Mouse (Mus musculus) hindbrain, embryonic 13.5 days (tissue): ENCODE data around the gene Zfp667. TPM values are rescaled to one million over a fixed set of nuclear protein-coding genes. Genes with fewer than 3 reads are reported as not detected.

Experiments
- ATAC-seq: fragments of 200-750 bp; cut with Nextera tagmentation; 2 replicates; pipeline ENCODE4 v1.8.0; 2017; ENCODE audit warnings: moderate TSS enrichment; ENCODE audit not compliant: low FRiP score
- H3K27ac ChIP-seq: fragments of 300-500 bp; sonication (generic); 2 replicates; pipeline ENCODE4 v1.5.1; 2015; ENCODE audit warnings: inconsistent platforms, mild to moderate bottlenecking, moderate library complexity
- H3K27me3 ChIP-seq: fragments of 300-500 bp; sonication (generic); 2 replicates; pipeline ENCODE4 v1.6.1; 2015; ENCODE audit warnings: mild to moderate bottlenecking, inconsistent platforms
- H3K36me3 ChIP-seq: fragments of 300-500 bp; sonication (generic); 2 replicates; pipeline ENCODE4 v1.6.1; 2015; ENCODE audit warnings: mild to moderate bottlenecking, inconsistent platforms
- H3K4me1 ChIP-seq: fragments of 300-500 bp; sonication (generic); replicated peaks from 2 replicates; pipeline ENCODE4 v1.6.1; 2015; ENCODE audit warnings: inconsistent platforms
- H3K4me2 ChIP-seq: fragments of 300-500 bp; sonication (generic); 2 replicates; pipeline ENCODE4 v1.6.1; 2015; ENCODE audit warnings: inconsistent platforms, mild to moderate bottlenecking, moderate library complexity
- H3K4me3 ChIP-seq: fragments of 300-500 bp; sonication (generic); 2 replicates; pipeline ENCODE4 v1.5.1; 2015; ENCODE audit warnings: mild to moderate bottlenecking, inconsistent platforms
- H3K9ac ChIP-seq: fragments of 300-500 bp; sonication (generic); 2 replicates; pipeline ENCODE4 v1.6.1; 2015; ENCODE audit warnings: mild to moderate bottlenecking, inconsistent platforms
- H3K9me3 ChIP-seq: fragments of 300-500 bp; sonication (generic); 2 replicates; pipeline ENCODE4 v1.6.1; 2016; ENCODE audit warnings: inconsistent platforms
- WGBS: fragments of 180-500 bp; shearing (Covaris S2); methylation state at CpG from one replicate; pipeline ENCODE4 v1.1.7; 2015; 5-methylcytosine and 5-hydroxymethylcytosine counted together
- polyA plus RNA-seq: library from polyadenylated mRNA; unstranded; fragments of >200 nt; fragmentation: Nextera tagmentation; extraction: Ambion mirVana; gene quantifications from 2 replicates; pipeline ENCODE4 v1.2.1, GENCODE M21; 2015

The Zfp667 gene
- polyA plus RNA-seq, 1 experiment from 2014 or later, result 22.7 TPM

GRCm38 (mm10) chr7:6339865-6340264, 53.5 kb downstream of the Zfp667 start:
- Histone ChIP-seq H3K9ac (no peak overlapping the region), H3K27me3 (peaks cover 3% of the 10 kb centered on the region; the same call in 1 of the 2 replicates), H3K9me3 (no peaks in the 10 kb centered on the region), H3K4me1 (no peaks in the 10 kb centered on the region; the same call in 1 of the 2 replicates), H3K27ac (no peak overlapping the region), H3K4me2 (no peak overlapping the region), H3K4me3 (no peak overlapping the region), H3K36me3 (no peaks in the 10 kb centered on the region)
- WGBS, result 84% methylated on average over 5 of the region's 5 CpGs
- ATAC-seq, result no peak

DNA sequence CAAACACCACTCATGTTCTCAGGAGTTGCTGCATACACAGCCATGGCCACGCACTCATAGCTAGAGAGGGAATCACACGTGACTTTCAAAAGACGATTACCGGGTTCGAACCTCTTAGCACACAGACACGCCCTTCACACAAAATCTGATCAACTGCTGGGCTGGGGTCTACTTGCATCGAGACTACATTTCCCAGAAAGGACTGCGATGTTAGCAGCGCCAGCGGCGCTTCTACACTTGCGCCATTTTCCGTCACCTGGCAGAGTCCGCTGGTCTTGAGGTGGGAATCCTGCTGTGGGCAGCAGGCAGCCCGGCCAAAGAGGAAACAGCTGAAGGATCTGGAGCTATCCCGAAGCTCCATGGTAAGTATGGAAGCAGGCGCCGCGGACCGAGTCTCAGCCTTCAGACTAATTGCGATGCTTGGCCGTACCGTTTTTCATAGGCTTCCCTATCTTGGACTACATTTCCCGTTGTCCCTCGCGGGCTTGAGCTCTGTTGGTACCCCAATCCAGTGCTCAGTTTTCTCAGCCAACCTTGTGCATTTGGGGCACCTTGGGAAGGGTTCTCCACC, 57.2 kb downstream of the Zfp667 start, which contains the start of gene Gm3854:
Gene Gm3854, plus strand, starts transcription at position 259 of the 571 bp plus-strand sequence.
- no peaks in the 10 kb centered on the region; the same call in 1 of the 2 replicates for H3K4me1 ChIP-seq
- peak within 1 kb of the TSS; percentile 90 for H3K27ac ChIP-seq
- H3K4me3 ChIP-seq, result peak within 1 kb of the TSS; percentile 68
- H3K9ac ChIP-seq, result peak within 1 kb of the TSS; percentile 77
- under 1% methylated on average over 26 of the region's 26 CpGs for WGBS
- peak; percentile 94 for ATAC-seq
- peak within 1 kb of the TSS; percentile 51 for H3K4me2 ChIP-seq
- no peaks in the 10 kb centered on the region for H3K9me3 ChIP-seq
- H3K27me3 ChIP-seq, result peaks cover 3% of the 10 kb centered on the region; the same call in 1 of the 2 replicates
- no peaks in the 10 kb centered on the region for H3K36me3 ChIP-seq

DNA sequence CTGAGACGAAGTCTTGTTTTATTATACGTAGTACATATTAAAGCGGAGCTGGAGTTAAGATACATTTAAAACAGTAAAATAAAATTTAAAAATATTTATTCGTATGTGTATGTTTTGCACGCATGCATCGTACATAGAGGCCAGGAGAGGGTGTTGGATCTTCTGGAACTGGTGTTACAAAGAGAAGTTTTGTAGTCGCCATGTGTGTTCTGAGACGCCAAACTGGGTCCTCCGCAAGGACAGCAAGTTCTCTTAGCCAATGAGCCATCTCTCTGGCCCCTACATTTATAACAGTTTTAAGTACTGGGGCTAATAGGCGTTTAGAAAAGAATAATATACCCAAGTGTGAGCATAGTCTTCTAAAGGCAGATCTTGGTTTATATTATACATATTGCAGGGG, 57.7 kb downstream of the Zfp667 start:
- Histone ChIP-seq H3K36me3 (no peaks in the 10 kb centered on the region), H3K4me2 (peak overlapping the region; percentile 51), H3K27me3 (no peaks in the 10 kb centered on the region), H3K27ac (peak overlapping the region; percentile 90; the same call in 1 of the 2 replicates), H3K9ac (peak overlapping the region; percentile 77), H3K4me3 (peak overlapping the region; percentile 68), H3K9me3 (no peaks in the 10 kb centered on the region), H3K4me1 (no peaks in the 10 kb centered on the region; the same call in 1 of the 2 replicates)
- 35% methylated on average over 10 of the region's 10 CpGs for WGBS
- ATAC-seq, result peak; percentile 37

Other genes with a start within 250 kb of the Zfp667 start
- not detected in 2 replicates for gene Nlrp4c, start 241.4 kb upstream of the Zfp667 start, polyA plus RNA-seq
- 22.1 and 23.8 TPM in 2 replicates for gene Zfp787, start 130.6 kb upstream of the Zfp667 start, polyA plus RNA-seq
- gene Zfp444, start 114.4 kb upstream of the Zfp667 start, polyA plus RNA-seq, result 89.1 and 94.9 TPM in 2 replicates
- gene Galp, start 89.5 kb upstream of the Zfp667 start, polyA plus RNA-seq, result not detected in 2 replicates
- not detected in 2 replicates for gene Zscan5b, start 64.3 kb upstream of the Zfp667 start, polyA plus RNA-seq
- gene Epp13, start 33.9 kb upstream of the Zfp667 start, polyA plus RNA-seq, result 0.26 TPM in 1 of 2 replicates, not detected in the other
- gene Zfp583, start 44.7 kb downstream of the Zfp667 start, polyA plus RNA-seq, result 13.0 and 15.7 TPM in 2 replicates
- 6.7 and 9.0 TPM in 2 replicates for gene Gm3854, start 57.2 kb downstream of the Zfp667 start, polyA plus RNA-seq
- gene Zfp78, start 76.7 kb downstream of the Zfp667 start, polyA plus RNA-seq, result 3.6 and 4.2 TPM in 2 replicates
- 16.2 and 17.0 TPM in 2 replicates for gene Zfp28, start 96.7 kb downstream of the Zfp667 start, polyA plus RNA-seq
- gene Smim17, start 112.1 kb downstream of the Zfp667 start, polyA plus RNA-seq, result 3.7 and 4.2 TPM in 2 replicates
- gene Gm20715, start 123.7 kb downstream of the Zfp667 start, polyA plus RNA-seq, result 0.09 TPM in 2 replicates
- not detected in 2 replicates for gene Olfr1344, start 152.1 kb downstream of the Zfp667 start, polyA plus RNA-seq
- 0.03 TPM in 1 of 2 replicates, not detected in the other for gene Olfr1336, start 169.6 kb downstream of the Zfp667 start, polyA plus RNA-seq
- not detected in 2 replicates for gene Olfr1346, start 180.5 kb downstream of the Zfp667 start, polyA plus RNA-seq
- not detected in 2 replicates for gene Olfr5, start 200.4 kb downstream of the Zfp667 start, polyA plus RNA-seq
- not detected in 2 replicates for gene Olfr1347, start 213.2 kb downstream of the Zfp667 start, polyA plus RNA-seq
- gene Olfr1348, start 222.2 kb downstream of the Zfp667 start, polyA plus RNA-seq, result not detected in 2 replicates
- not detected in 2 replicates for gene Olfr1349, start 236.4 kb downstream of the Zfp667 start, polyA plus RNA-seq